9 mouse cellular contexts compared by ENCODE assay signal in the genomic region with DNA sequence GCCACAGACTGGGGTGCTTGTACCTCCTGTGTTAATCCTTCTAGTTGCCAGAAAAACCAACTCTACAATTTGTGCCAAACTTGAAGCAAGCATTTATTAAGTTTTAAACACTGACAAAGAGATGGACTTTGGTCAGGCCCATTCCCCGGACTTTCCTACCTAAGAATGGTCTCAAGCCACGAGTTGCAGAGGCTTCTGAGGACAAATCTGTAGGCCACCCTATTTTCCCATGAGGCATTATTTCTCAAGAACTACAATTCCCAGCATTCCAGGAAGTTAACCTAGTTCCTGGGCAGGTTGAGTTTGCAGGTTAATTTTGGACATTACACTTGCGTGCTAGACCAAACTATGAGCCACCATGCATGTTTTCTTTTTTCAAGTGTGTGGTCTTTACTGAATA.
A peak's percentile ranks its signal among the peaks of the same experiment; 100 is the strongest.
DNase-seq lines count a peak whose midpoint lies in the region; ATAC-seq and TF ChIP-seq lines count a peak whose summit lies in the region.
"Had no signal": no experiment of that assay in that cellular context is flagged by ENCODE, and none has a peak within 500 bp of the region (broad histone marks: within the 10 kb centered on the region; RNA-seq: fewer than 3 reads in every experiment).

No protein-coding gene starts in this region.

- no peaks in the 10 kb centered on the region for H3K36me3 ChIP-seq in forebrain, embryonic 13.5 days (ENCODE audit: poor library complexity, severe bottlenecking)
- H3K36me3 ChIP-seq in forebrain, embryonic 14.5 days (ENCODE audit: control insufficient read depth, insufficient read depth, low read length), result no peaks in the 10 kb centered on the region
- H3K36me3 ChIP-seq in liver, adult 2 months (ENCODE audit: control insufficient read depth, insufficient read depth, low read length), result no peaks in the 10 kb centered on the region
- no peaks in the 10 kb centered on the region for H3K36me3 ChIP-seq in liver, embryonic 12.5 days
- no peaks in the 10 kb centered on the region for H3K36me3 ChIP-seq in kidney, embryonic 14.5 days (ENCODE audit: control insufficient read depth, insufficient read depth, low read length)
- H3K36me3 ChIP-seq in stomach, embryonic 16.5 days (ENCODE audit: control insufficient read depth, insufficient read depth, low read length), result no peaks in the 10 kb centered on the region

- TF ChIP-seq CTCF in liver, adult 2 months (IDR thresholded peaks at IDR 0.05; ENCODE audit: low read depth, low read length), result no peak

- peaks cover 28% of the 10 kb centered on the region for H3K4me1 ChIP-seq in forebrain, embryonic 13.5 days
- H3K4me1 ChIP-seq in forebrain, embryonic 14.5 days (ENCODE audit: control insufficient read depth, insufficient read depth, low read length), result peaks cover 13% of the 10 kb centered on the region
- H3K4me1 ChIP-seq in liver, adult 2 months (ENCODE audit: control insufficient read depth, insufficient read depth, low read length), result peaks cover 6% of the 10 kb centered on the region
- H3K4me1 ChIP-seq in liver, embryonic 12.5 days, result peaks cover 23% of the 10 kb centered on the region
- H3K4me1 ChIP-seq in kidney, embryonic 14.5 days (ENCODE audit: control insufficient read depth, insufficient read depth, low read length), result peaks cover 32% of the 10 kb centered on the region
- H3K4me1 ChIP-seq in stomach, embryonic 16.5 days (ENCODE audit: control insufficient read depth, insufficient read depth, low read length), result peaks cover 20% of the 10 kb centered on the region

- H3K4me3 ChIP-seq in forebrain, embryonic 13.5 days, result no peak overlapping the region
- no peak overlapping the region for H3K4me3 ChIP-seq in forebrain, embryonic 14.5 days (ENCODE audit: low read depth, low read length)
- no peak overlapping the region for H3K4me3 ChIP-seq in liver, adult 2 months (ENCODE audit: insufficient read depth, low read depth, low read length)
- H3K4me3 ChIP-seq in liver, embryonic 12.5 days, result no peak overlapping the region
- no peak overlapping the region for H3K4me3 ChIP-seq in kidney, embryonic 14.5 days (ENCODE audit: low read length)
- no peak overlapping the region for H3K4me3 ChIP-seq in stomach, embryonic 16.5 days (replicated peaks; ENCODE audit: low read length)

- no peak overlapping the region for H3K9ac ChIP-seq in forebrain, embryonic 13.5 days
- no peak overlapping the region for H3K9ac ChIP-seq in forebrain, embryonic 14.5 days (ENCODE audit: low read length)
- no peak overlapping the region for H3K9ac ChIP-seq in liver, adult 2 months (ENCODE audit: low read depth, low read length)
- H3K9ac ChIP-seq in liver, embryonic 12.5 days, result no peak overlapping the region
- no peak overlapping the region for H3K9ac ChIP-seq in kidney, embryonic 14.5 days (ENCODE audit: low read depth, low read length)
- no peak overlapping the region for H3K9ac ChIP-seq in stomach, embryonic 16.5 days (ENCODE audit: low read length)

- WGBS in forebrain, embryonic 13.5 days, result 71% methylated on average over 3 of the region's 3 CpGs
- WGBS in forebrain, embryonic 14.5 days, result 74% methylated on average over 3 of the region's 3 CpGs
- 24% methylated on average over 3 of the region's 3 CpGs for WGBS in liver, adult 2 months
- WGBS in liver, embryonic 12.5 days (ENCODE audit: insufficient replicate concordance), result 63% methylated on average over 3 of the region's 3 CpGs
- WGBS in kidney, embryonic 14.5 days, result 76% methylated on average over 3 of the region's 3 CpGs
- 77% methylated on average over 3 of the region's 3 CpGs for WGBS in stomach, embryonic 16.5 days

- no peaks in the 10 kb centered on the region for H3K27me3 ChIP-seq in forebrain, embryonic 13.5 days
- no peaks in the 10 kb centered on the region for H3K27me3 ChIP-seq in forebrain, embryonic 14.5 days (replicated peaks; ENCODE audit: control insufficient read depth, insufficient read depth, low read length)
- no peaks in the 10 kb centered on the region for H3K27me3 ChIP-seq in liver, adult 2 months (ENCODE audit: control insufficient read depth, insufficient read depth, low read length)
- no peaks in the 10 kb centered on the region for H3K27me3 ChIP-seq in liver, embryonic 12.5 days (replicated peaks)
- no peaks in the 10 kb centered on the region for H3K27me3 ChIP-seq in kidney, embryonic 14.5 days (ENCODE audit: control insufficient read depth, insufficient read depth, low read length)
- H3K27me3 ChIP-seq in stomach, embryonic 16.5 days (ENCODE audit: control insufficient read depth, insufficient read depth, low read length), result no peaks in the 10 kb centered on the region

- H3K79me2 ChIP-seq in liver, adult 2 months (ENCODE audit: control insufficient read depth, insufficient read depth, low read length), result no peaks in the 10 kb centered on the region; the same call in 1 of the 2 replicates

- no peaks in the 10 kb centered on the region for H3K9me3 ChIP-seq in forebrain, embryonic 13.5 days (replicated peaks)
- no peaks in the 10 kb centered on the region for H3K9me3 ChIP-seq in forebrain, embryonic 14.5 days (replicated peaks; ENCODE audit: control insufficient read depth, low read length)
- no peaks in the 10 kb centered on the region for H3K9me3 ChIP-seq in liver, embryonic 12.5 days (replicated peaks)
- H3K9me3 ChIP-seq in kidney, embryonic 14.5 days (ENCODE audit: control insufficient read depth, low read length), result no peaks in the 10 kb centered on the region
- H3K9me3 ChIP-seq in stomach, embryonic 16.5 days (replicated peaks; ENCODE audit: control insufficient read depth, low read length), result no peaks in the 10 kb centered on the region

- H3K27ac ChIP-seq in forebrain, embryonic 13.5 days, result peak overlapping the region; percentile 54; the same call in 1 of the 2 replicates
- H3K27ac ChIP-seq in forebrain, embryonic 14.5 days (ENCODE audit: low read depth, low read length), result no peak overlapping the region; the same call in 1 of the 2 replicates
- no peak overlapping the region for H3K27ac ChIP-seq in liver, adult 2 months (replicated peaks; ENCODE audit: insufficient read depth, low read depth, low read length)
- no peak overlapping the region for H3K27ac ChIP-seq in liver, embryonic 12.5 days
- peak overlapping the region; percentile 76 for H3K27ac ChIP-seq in kidney, embryonic 14.5 days (ENCODE audit: low read depth, low read length)
- H3K27ac ChIP-seq in stomach, embryonic 16.5 days (ENCODE audit: low read length), result peak overlapping the region; percentile 34

- no peak for DNase-seq in forebrain, embryonic 14.5 days (ENCODE audit: low spot score)
- DNase-seq in liver, adult 2 months (ENCODE audit: extremely low read depth, low read depth, low spot score), result peak; percentile 74
- no peak for DNase-seq in right cerebral cortex, postnatal 25 days
- no peak for DNase-seq in cerebellum, postnatal 36 days

- no peak for TF ChIP-seq POLR2A in liver, adult 2 months (IDR thresholded peaks at IDR 0.05; ENCODE audit: extremely low read depth, insufficient read depth, low read length)

- H3K4me2 ChIP-seq in forebrain, embryonic 13.5 days, result no peak overlapping the region
- H3K4me2 ChIP-seq in forebrain, embryonic 14.5 days (ENCODE audit: low read length), result no peak overlapping the region
- H3K4me2 ChIP-seq in liver, embryonic 12.5 days, result no peak overlapping the region
- no peak overlapping the region for H3K4me2 ChIP-seq in kidney, embryonic 14.5 days (replicated peaks; ENCODE audit: low read depth, low read length)
- no peak overlapping the region for H3K4me2 ChIP-seq in stomach, embryonic 16.5 days (ENCODE audit: low read depth, low read length)

- ATAC-seq in forebrain, embryonic 13.5 days, result no peak
- ATAC-seq in forebrain, embryonic 14.5 days, result no peak
- no peak for ATAC-seq in liver, embryonic 12.5 days
- ATAC-seq in kidney, embryonic 14.5 days (ENCODE audit: low FRiP score, low TSS enrichment), result no peak
- ATAC-seq in stomach, embryonic 16.5 days (ENCODE audit: insufficient read depth, low FRiP score), result no peak
- ATAC-seq: inflammation-experienced regulatory T-cells, adult 6 months had no signal

Comparison
In these comparisons a context has a peak if more than half of its experiments do, and no peak if none do; other contexts are left out.
1. H3K27ac ChIP-seq: peak in forebrain, embryonic 13.5 days (single experiment), kidney, embryonic 14.5 days (single experiment) and stomach, embryonic 16.5 days (single experiment); none in forebrain, embryonic 14.5 days (single experiment), liver, adult 2 months (single experiment) and liver, embryonic 12.5 days (single experiment).